Mouse (Mus musculus): Measurements from ENCODE around the gene Ptch1.

The Ptch1 gene

GRCm38 (mm10) chr13:63566018-63567015 is 7.1 kb downstream of the Ptch1 start:
- TF ChIP-seq GATA4 (IDR thresholded peaks at IDR 0.05; ENCODE audit: insufficient replicate concordance, low read length) = no peak

- no peak for TF ChIP-seq GATA4 (IDR thresholded peaks at IDR 0.05; ENCODE audit: insufficient replicate concordance, low read length)
These were observed 7.9 kb downstream of the Ptch1 start for GRCm38 (mm10) chr13:63565320-63566017.

DNA sequence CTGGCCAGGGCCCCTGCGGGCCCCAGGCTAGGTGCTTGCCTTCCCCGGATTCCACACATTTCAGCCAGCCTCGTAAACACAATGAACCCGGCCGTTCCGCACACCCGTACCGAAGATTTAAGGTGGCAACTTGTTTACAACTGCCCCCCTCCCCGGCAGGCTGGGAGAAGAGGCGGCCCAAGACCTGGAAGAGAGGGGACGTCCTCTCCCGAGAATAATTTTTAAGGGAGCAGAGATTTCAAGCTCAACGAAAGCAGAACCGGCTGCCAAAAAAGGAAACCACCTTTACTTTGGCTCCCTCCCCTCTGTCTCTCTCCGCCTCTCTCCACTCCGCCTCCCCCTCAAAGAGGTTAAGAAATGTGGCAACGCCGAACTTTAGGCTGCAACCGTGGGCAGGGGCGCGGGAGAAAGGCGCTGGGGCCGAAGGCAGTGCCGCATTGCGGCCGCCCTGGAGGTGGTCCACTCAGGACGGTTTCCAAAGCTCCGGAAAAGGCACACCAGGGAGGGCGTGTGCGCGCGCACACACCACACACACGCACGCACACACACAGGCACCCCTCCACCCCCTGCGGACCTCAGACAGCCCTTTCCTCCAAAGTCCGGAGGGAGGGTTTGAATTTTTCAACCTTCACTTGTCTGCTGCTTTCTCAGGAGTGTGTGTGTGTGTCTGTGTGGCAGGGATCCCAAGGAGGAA is 8.6 kb downstream of the Ptch1 start:
- TF ChIP-seq GATA4 (IDR thresholded peaks at IDR 0.05; ENCODE audit: insufficient replicate concordance, low read length) = no peak

GRCm38 (mm10) chr13:63563781-63564625 is 9.4 kb downstream of the Ptch1 start:
- no peak for TF ChIP-seq GATA4 (IDR thresholded peaks at IDR 0.05; ENCODE audit: insufficient replicate concordance, low read length)

- peak; percentile 42; the same call in 1 of the 2 replicates for TF ChIP-seq GATA4 (IDR thresholded peaks at IDR 0.05; ENCODE audit: insufficient replicate concordance, low read length)
These were observed 10.2 kb downstream of the Ptch1 start for GRCm38 (mm10) chr13:63562972-63563780.

GRCm38 (mm10) chr13:63562141-63562971 is 11.0 kb downstream of the Ptch1 start:
- TF ChIP-seq GATA4 (IDR thresholded peaks at IDR 0.05; ENCODE audit: insufficient replicate concordance, low read length) = no peak

- TF ChIP-seq GATA4 (IDR thresholded peaks at IDR 0.05; ENCODE audit: insufficient replicate concordance, low read length) = no peak
These were observed 15.0 kb downstream of the Ptch1 start for GRCm38 (mm10) chr13:63558297-63558890.

GRCm38 (mm10) chr13:63556431-63556830 is 17.0 kb downstream of the Ptch1 start:
- TF ChIP-seq GATA4 (IDR thresholded peaks at IDR 0.05; ENCODE audit: insufficient replicate concordance, low read length) = no peak

GRCm38 (mm10) chr13:63555885-63556284 is 17.5 kb downstream of the Ptch1 start:
- no peak for TF ChIP-seq GATA4 (IDR thresholded peaks at IDR 0.05; ENCODE audit: insufficient replicate concordance, low read length)

DNA sequence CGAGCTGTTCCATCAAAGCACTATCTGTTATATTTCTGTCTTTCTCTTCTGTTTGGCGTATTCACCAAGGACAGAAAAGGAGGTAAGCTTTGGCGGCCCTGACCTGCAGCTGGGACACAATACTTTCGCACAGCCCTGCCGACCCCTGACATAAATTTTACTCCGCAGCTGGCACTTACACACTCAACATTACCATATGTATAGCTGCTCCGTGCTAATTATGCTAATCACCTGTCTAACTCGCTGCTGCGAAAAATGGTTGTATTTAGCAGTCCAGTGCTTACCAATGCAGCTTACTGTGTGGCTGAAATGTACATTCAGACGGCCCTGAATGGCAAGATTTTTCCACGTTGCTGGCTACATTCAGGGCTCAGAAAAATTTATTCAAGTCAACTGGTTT is 18.8 kb downstream of the Ptch1 start:
- no peak for TF ChIP-seq GATA4 (IDR thresholded peaks at IDR 0.05; ENCODE audit: insufficient replicate concordance, low read length)

DNA sequence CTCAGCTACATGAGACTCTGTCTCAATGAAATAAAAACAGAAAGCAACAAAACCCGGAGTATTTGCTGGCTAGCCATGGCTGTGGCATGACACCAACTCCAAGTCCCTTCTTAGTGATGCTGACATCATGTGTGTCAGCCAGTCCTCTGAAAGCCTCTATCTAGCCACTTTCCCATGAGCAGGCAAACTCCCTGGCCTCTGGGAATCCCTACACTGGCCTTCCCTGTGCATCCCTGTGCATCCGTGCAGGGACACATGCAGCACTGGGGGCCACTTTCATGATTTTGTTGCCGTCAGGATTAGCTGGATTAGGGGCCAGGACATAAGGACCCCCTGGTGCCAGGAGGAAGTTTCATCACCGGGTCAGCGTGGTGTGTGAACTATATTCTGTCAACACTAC is 20.0 kb downstream of the Ptch1 start:
- no peak for TF ChIP-seq GATA4 (IDR thresholded peaks at IDR 0.05; ENCODE audit: insufficient replicate concordance, low read length)

GRCm38 (mm10) chr13:63552291-63552932 is 21.0 kb downstream of the Ptch1 start:
- no peak for TF ChIP-seq GATA4 (IDR thresholded peaks at IDR 0.05; ENCODE audit: insufficient replicate concordance, low read length)

Measured in liver, adult (tissue).